Mouse (Mus musculus) E14TG2a.4 (cell line): ENCODE data around the gene Crim1.

Source experiments
- CTCF ChIP-seq: conservative IDR thresholded peaks from 2 replicates; pipeline ENCODE4 v1.5.1; 2014; ENCODE audit warnings: low read length
- NANOG ChIP-seq: IDR thresholded peaks from 2 replicates; pipeline ENCODE4 v1.6.1; 2014; ENCODE audit warnings: borderline replicate concordance, low read length, mixed read lengths

DNA sequence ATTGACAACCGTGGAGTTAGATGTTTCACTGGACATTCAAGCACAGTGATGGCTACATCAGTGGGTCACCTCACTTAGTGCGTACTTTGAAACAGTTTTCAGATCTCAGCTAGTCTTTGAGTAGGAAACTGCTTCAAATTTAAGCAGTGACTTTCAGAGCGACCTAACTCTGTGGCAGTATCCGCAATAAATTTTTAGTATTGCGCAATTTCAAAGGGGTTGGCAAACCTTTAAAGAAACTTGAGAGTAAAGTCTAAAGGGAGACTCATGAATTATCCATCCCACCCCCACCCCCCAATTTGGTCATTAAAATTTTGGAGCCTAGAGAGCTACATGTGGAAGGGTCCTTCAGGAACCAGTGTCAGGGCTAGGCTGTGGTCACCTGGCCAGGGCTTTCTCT is 31.5 kb downstream of the Crim1 start:
- TF ChIP-seq CTCF (no peak), NANOG (no peak)
